ENCODE assay signal across 13 mouse cellular contexts in the genomic region with DNA sequence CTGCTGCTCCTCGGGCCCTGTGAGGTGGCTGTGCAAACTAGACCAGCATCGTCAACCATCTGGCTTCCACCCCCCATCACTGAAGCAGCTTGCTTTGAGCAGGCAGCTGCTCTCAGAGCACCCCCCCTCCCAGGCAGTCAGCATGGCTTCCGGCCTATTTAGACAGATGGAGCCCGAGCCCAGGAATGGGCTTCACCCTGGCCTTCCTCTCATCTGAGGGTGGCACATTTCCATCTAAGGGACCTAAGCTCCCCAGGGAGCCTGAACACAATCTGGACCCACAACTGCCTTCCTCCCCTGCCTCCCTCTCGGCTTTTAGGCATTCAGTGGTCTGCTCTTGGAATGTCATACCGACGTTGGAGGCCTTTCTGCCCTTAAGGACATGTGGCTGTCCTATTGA. TPM values are rescaled to one million over a fixed set of nuclear protein-coding genes. Genes with fewer than 3 reads are reported as not detected.
A peak's percentile ranks its signal among the peaks of the same experiment; 100 is the strongest.
DNase-seq lines count a peak whose midpoint lies in the region; ATAC-seq and TF ChIP-seq lines count a peak whose summit lies in the region.
"Had no signal": no experiment of that assay in that cellular context is flagged by ENCODE, and none has a peak within 500 bp of the region (broad histone marks: within the 10 kb centered on the region; RNA-seq: fewer than 3 reads in every experiment).

No protein-coding gene starts in this region.

- H3K36me3 ChIP-seq in midbrain, embryonic 14.5 days (ENCODE audit: control insufficient read depth, insufficient read depth, low read length), result no peaks in the 10 kb centered on the region
- H3K36me3 ChIP-seq in midbrain, embryonic 10.5 days, result no peaks in the 10 kb centered on the region

- no peaks in the 10 kb centered on the region for H3K9me3 ChIP-seq in midbrain, embryonic 14.5 days (ENCODE audit: control insufficient read depth, low read length)
- H3K9me3 ChIP-seq in midbrain, embryonic 10.5 days (replicated peaks), result no peaks in the 10 kb centered on the region

- H3K4me1 ChIP-seq in midbrain, embryonic 14.5 days (ENCODE audit: control insufficient read depth, insufficient read depth, low read length), result peaks cover 16% of the 10 kb centered on the region
- peaks cover 18% of the 10 kb centered on the region for H3K4me1 ChIP-seq in midbrain, embryonic 10.5 days
- peaks cover 23% of the 10 kb centered on the region for H3K4me1 ChIP-seq in cortical plate, adult 2 months (ENCODE audit: control insufficient read depth, insufficient read depth, low read length)

- H3K9ac ChIP-seq in midbrain, embryonic 14.5 days (replicated peaks; ENCODE audit: low read length), result no peak overlapping the region
- H3K9ac ChIP-seq: lung, embryonic 14.5 days had no signal

- TF ChIP-seq CTCF in cortical plate, adult 2 months (IDR thresholded peaks at IDR 0.05; ENCODE audit: extremely low read depth, insufficient read depth, low read length), result no peak

- no peaks in the 10 kb centered on the region for H3K27me3 ChIP-seq in midbrain, embryonic 14.5 days (ENCODE audit: control insufficient read depth, insufficient read depth, low read length)
- no peaks in the 10 kb centered on the region for H3K27me3 ChIP-seq in midbrain, embryonic 10.5 days (ENCODE audit: low read depth, poor library complexity, severe bottlenecking)

- DNase-seq in midbrain, embryonic 14.5 days, result peak; percentile 32
- no peak for DNase-seq in midbrain, embryonic 10.5 days (ENCODE audit: low spot score)
- peak; percentile 35 to 40 for DNase-seq in layer of hippocampus, postnatal 25 days (ENCODE audit: extremely low spot score in 1 of 2, low spot score in 1 of 2)
- DNase-seq in right cerebral cortex, postnatal 25 days, result peak; percentile 53
- no peak for DNase-seq in spleen, postnatal 14 days (ENCODE audit: low spot score in 2 of 2)
- no peak for DNase-seq in kidney, postnatal 10 days
- DNase-seq: gastrocnemius, postnatal 36 days; heart, postnatal 4 days; lung, embryonic 14.5 days; thymus, postnatal 36 days had no signal

- no peak overlapping the region for H3K4me3 ChIP-seq in midbrain, embryonic 14.5 days (replicated peaks; ENCODE audit: low read depth, low read length)
- H3K4me3 ChIP-seq in midbrain, embryonic 10.5 days, result no peak overlapping the region
- H3K4me3 ChIP-seq in cortical plate, adult 2 months (ENCODE audit: insufficient read depth, low read length), result no peak overlapping the region

- peak; percentile 24; the same call in 1 of the 2 replicates for ATAC-seq in midbrain, embryonic 14.5 days (ENCODE audit: low FRiP score, low TSS enrichment)
- ATAC-seq in erythroblast, adult 5-6 weeks (replicated peaks; ENCODE audit: low FRiP score, poor library complexity, severe bottlenecking), result no peak

- H3K27ac ChIP-seq in midbrain, embryonic 14.5 days (replicated peaks; ENCODE audit: low read depth, low read length), result no peak overlapping the region
- H3K27ac ChIP-seq in midbrain, embryonic 10.5 days (replicated peaks), result no peak overlapping the region
- H3K27ac ChIP-seq in cortical plate, adult 2 months (ENCODE audit: insufficient read depth, low read length), result peak overlapping the region; percentile 73

- no peak overlapping the region for H3K4me2 ChIP-seq in midbrain, embryonic 14.5 days (ENCODE audit: low read length)
- H3K4me2 ChIP-seq: lung, embryonic 14.5 days had no signal

- TF ChIP-seq POLR2A in cortical plate, adult 2 months (IDR thresholded peaks at IDR 0.05; ENCODE audit: extremely low read depth, insufficient read depth, low read length), result no peak

- WGBS in midbrain, embryonic 14.5 days, result 55% methylated on average over 7 of the region's 7 CpGs
- 83% methylated on average over 7 of the region's 7 CpGs for WGBS in midbrain, embryonic 10.5 days

RNA-seq across cellular contexts. Expression of a gene that starts 22.1 kb away (rescaled TPM):
- polyA plus RNA-seq in midbrain, embryonic 14.5 days (2014; fragmentation: Nextera tagmentation; extraction: Ambion mirVana), result 9.1 and 13.5 TPM in 2 replicates
- polyA plus RNA-seq in midbrain, embryonic 10.5 days (2016; fragmentation: Nextera tagmentation; extraction: Ambion mirVana), result 0.14 and 0.75 TPM in 2 replicates
- polyA plus RNA-seq in cortical plate, adult 2 months (2012; rRNA removed), result 39.0 and 41.3 TPM in 2 replicates
- 10 to 100 TPM; 32.4 to 35.6 TPM for total RNA-seq in layer of hippocampus, postnatal 25 days (2021)
- not detected in 2 replicates for total RNA-seq in erythroblast, adult 5-6 weeks (2015; ENCODE audit: low replicate concordance)
- total RNA-seq in erythroblast, adult 5-6 weeks (2017; ENCODE audit: low replicate concordance), result not detected in 2 replicates
- total RNA-seq: gastrocnemius, postnatal 36 days had no signal
- polyA plus RNA-seq: lung, embryonic 14.5 days had no signal

RNA-seq across cellular contexts. Expression of a gene that starts 53.0 kb away (rescaled TPM):
- 9.0 and 10.7 TPM in 2 replicates for polyA plus RNA-seq in midbrain, embryonic 14.5 days (2014; fragmentation: Nextera tagmentation; extraction: Ambion mirVana)
- 0.15 and 0.24 TPM in 2 replicates for polyA plus RNA-seq in midbrain, embryonic 10.5 days (2016; fragmentation: Nextera tagmentation; extraction: Ambion mirVana)
- 61.1 and 65.1 TPM in 2 replicates for polyA plus RNA-seq in cortical plate, adult 2 months (2012; rRNA removed)
- 10 to 100 TPM; 10.3 to 10.9 TPM for total RNA-seq in layer of hippocampus, postnatal 25 days (2021)
- total RNA-seq in erythroblast, adult 5-6 weeks (2015; ENCODE audit: low replicate concordance), result not detected in 2 replicates
- total RNA-seq in erythroblast, adult 5-6 weeks (2017; ENCODE audit: low replicate concordance), result 0.43 TPM in 1 of 2 replicates, not detected in the other
- total RNA-seq: gastrocnemius, postnatal 36 days; heart, postnatal 4 days had no signal
- polyA plus RNA-seq: lung, embryonic 14.5 days; spleen, adult 2 months had no signal

RNA-seq across cellular contexts. Expression of a gene that starts 59.1 kb away (rescaled TPM):
- 3.8 and 5.1 TPM in 2 replicates for polyA plus RNA-seq in midbrain, embryonic 14.5 days (2014; fragmentation: Nextera tagmentation; extraction: Ambion mirVana)
- polyA plus RNA-seq in midbrain, embryonic 10.5 days (2016; fragmentation: Nextera tagmentation; extraction: Ambion mirVana), result 0.32 and 0.62 TPM in 2 replicates
- polyA plus RNA-seq in cortical plate, adult 2 months (2012; rRNA removed), result 8.9 and 9.5 TPM in 2 replicates
- total RNA-seq in layer of hippocampus, postnatal 25 days (2021), result 1 to 10 TPM; 2.0 to 2.2 TPM
- total RNA-seq in erythroblast, adult 5-6 weeks (2015; ENCODE audit: low replicate concordance), result not detected in 2 replicates
- not detected in 2 replicates for total RNA-seq in erythroblast, adult 5-6 weeks (2017; ENCODE audit: low replicate concordance)
- total RNA-seq: gastrocnemius, postnatal 36 days; heart, postnatal 4 days had no signal

Comparison
In these comparisons a context has a peak if more than half of its experiments do, and no peak if none do; other contexts are left out.
1. DNase-seq: peak in midbrain, embryonic 14.5 days (single experiment), layer of hippocampus, postnatal 25 days (2 of 2) and right cerebral cortex, postnatal 25 days (single experiment); none in midbrain, embryonic 10.5 days (single experiment), spleen, postnatal 14 days (0 of 2) and kidney, postnatal 10 days (single experiment).